Mouse (Mus musculus) stomach, postnatal 0 days (tissue): ENCODE measurements around the gene Samt2. TPM values are rescaled to one million over a fixed set of nuclear protein-coding genes. Genes with fewer than 3 reads are reported as not detected.
"Not testable (repeated sequence)": the region's sequence is repeated elsewhere in the genome, so short reads cannot be mapped to it uniquely, and the experiment has no call there.

Experiments used
- ATAC-seq: fragments of 200-750 bp; cut with Nextera tagmentation; 2 replicates; pipeline ENCODE4 v1.8.0; 2017; ENCODE audit not compliant: low FRiP score, low TSS enrichment
- DNase-seq: peaks from one replicate; pipeline ENCODE4 v3.0.0-alpha.2; 2016; ENCODE audit warnings: low spot score
- H3K27ac ChIP-seq: fragments of 300-500 bp; sonication (generic); replicated peaks from 2 replicates; pipeline ENCODE4 v1.5.1; 2014; ENCODE audit warnings: mild to moderate bottlenecking, control low read depth
- H3K27me3 ChIP-seq: fragments of 300-500 bp; sonication (generic); 2 replicates; pipeline ENCODE4 v1.6.1; 2014; ENCODE audit warnings: low read length; ENCODE audit not compliant: control insufficient read depth, insufficient read depth
- H3K36me3 ChIP-seq: fragments of 300-500 bp; sonication (generic); 2 replicates; pipeline ENCODE4 v1.6.1; 2014; ENCODE audit warnings: low read length, mixed read lengths; ENCODE audit not compliant: control insufficient read depth, insufficient read depth
- H3K4me1 ChIP-seq: fragments of 300-500 bp; sonication (generic); replicated peaks from 2 replicates; pipeline ENCODE4 v1.6.1; 2014; ENCODE audit warnings: antibody characterized with exemption; ENCODE audit not compliant: control insufficient read depth, insufficient read depth
- H3K4me2 ChIP-seq: fragments of 300-500 bp; sonication (generic); replicated peaks from 2 replicates; pipeline ENCODE4 v1.6.1; 2014; ENCODE audit warnings: low read depth, mild to moderate bottlenecking, control low read depth, moderate library complexity
- H3K4me3 ChIP-seq: fragments of 300-500 bp; sonication (generic); 2 replicates; pipeline ENCODE4 v1.5.1; 2014; ENCODE audit warnings: low read depth, low read length, control low read depth
- H3K9ac ChIP-seq: fragments of 300-500 bp; sonication (generic); 2 replicates; pipeline ENCODE4 v1.6.1; 2014; ENCODE audit warnings: mild to moderate bottlenecking, low read length, control low read depth, mixed read lengths
- H3K9me3 ChIP-seq: fragments of 300-500 bp; sonication (generic); 2 replicates; pipeline ENCODE4 v1.6.1; 2016; ENCODE audit warnings: low read length; ENCODE audit not compliant: control insufficient read depth
- WGBS: fragments of 180-500 bp; shearing (Covaris S2); extraction: QIAGEN DNeasy Blood & Tissue Kit; methylation state at CpG from one replicate; pipeline ENCODE4 v1.1.7; 2014; 5-methylcytosine and 5-hydroxymethylcytosine counted together
- polyA plus RNA-seq: library from polyadenylated mRNA; unstranded; fragments of >200 nt; fragmentation: Nextera tagmentation; extraction: Ambion mirVana; gene quantifications from 2 replicates; pipeline ENCODE4 v1.2.1, GENCODE M21; 2015

Samt2 gene
- not detected in 2 replicates for polyA plus RNA-seq

DNA sequence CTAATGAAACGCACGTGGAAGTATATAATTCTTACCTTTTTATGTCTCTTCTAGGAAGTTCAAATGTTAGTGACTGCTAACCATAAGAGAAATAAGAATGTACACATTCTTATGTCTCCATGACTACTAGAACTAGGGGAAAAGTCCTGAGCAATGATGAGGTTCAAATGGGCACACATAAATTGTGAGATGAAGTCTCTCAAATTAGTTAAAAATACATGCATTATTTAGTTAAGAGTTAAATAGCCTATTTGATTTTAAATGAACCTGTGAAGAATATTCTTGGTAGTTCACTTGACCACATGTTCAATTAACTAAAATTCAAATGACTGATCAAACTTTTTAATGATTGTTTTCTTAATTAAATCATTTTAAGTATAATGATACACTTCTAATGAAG is at the start of gene Samt2:
Gene Samt2, minus strand, starts transcription at position 101 of the 400 bp plus-strand sequence.
- H3K4me3 ChIP-seq, H3K9ac ChIP-seq, DNase-seq, H3K27me3 ChIP-seq, H3K36me3 ChIP-seq, H3K4me2 ChIP-seq, H3K27ac ChIP-seq, H3K9me3 ChIP-seq, H3K4me1 ChIP-seq, ATAC-seq: not testable (repeated sequence)
- 77% methylated on average over 2 of the region's 2 CpGs for WGBS

Other genes with a start within 250 kb of the Samt2 start
- not detected in 2 replicates for gene 4930524N10Rik, start 236.0 kb downstream of the Samt2 start, polyA plus RNA-seq
- not detected in 2 replicates for gene Samt4, start 97.4 kb downstream of the Samt2 start, polyA plus RNA-seq